Mouse (Mus musculus): Measurements from ENCODE around the gene Plin2.

DNA sequence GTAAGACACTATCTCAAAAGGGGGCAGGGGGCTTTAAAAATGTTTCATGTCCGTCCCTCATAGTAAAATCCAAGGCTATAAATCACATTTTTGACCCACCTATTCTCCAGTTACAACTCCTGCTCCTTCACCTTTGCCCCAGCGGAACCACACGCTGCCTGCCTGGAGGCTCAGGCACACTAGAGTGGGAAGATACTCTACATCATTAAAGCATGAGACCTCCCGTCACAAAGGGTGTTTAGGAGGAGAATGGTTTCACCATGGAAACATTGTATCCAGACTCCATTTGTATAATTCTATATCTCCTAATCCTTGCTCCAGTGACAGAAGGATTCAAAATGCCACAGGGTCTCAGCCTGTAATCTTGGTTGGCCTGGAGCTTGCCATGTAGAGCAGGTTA is 21.4 kb upstream of the Plin2 start:
- TF ChIP-seq POLR2A (IDR thresholded peaks at IDR 0.05; ENCODE audit: borderline replicate concordance, insufficient read depth, low read length) (no peak), CTCF (IDR thresholded peaks at IDR 0.05; ENCODE audit: borderline replicate concordance, insufficient read depth, low read depth, low read length) (no peak)
